Mouse (Mus musculus) myocyte (in vitro differentiated cells): Measurements from ENCODE around the gene Eya3. TPM values are rescaled to one million over a fixed set of nuclear protein-coding genes. Genes with fewer than 3 reads are reported as not detected.
A peak's percentile ranks its signal among the peaks of the same experiment; 100 is the strongest.

Experiments
- H3K27me3 ChIP-seq: one replicate; pipeline ENCODE4 v1.6.1; 2011; ENCODE audit not compliant: control insufficient read depth, insufficient read depth, insufficient read length
- H3K36me3 ChIP-seq: one replicate; pipeline ENCODE4 v1.6.1; 2011; ENCODE audit not compliant: control insufficient read depth, insufficient read depth
- H3K4me2 ChIP-seq: one replicate; pipeline ENCODE4 v1.6.1; 2011; ENCODE audit warnings: low read depth, control low read depth
- H3K4me3 ChIP-seq: one replicate; pipeline ENCODE4 v1.5.1; 2011; ENCODE audit warnings: mild to moderate bottlenecking, control low read depth, moderate library complexity
- H3K79me2 ChIP-seq: one replicate; pipeline ENCODE4 v1.6.1; 2011; ENCODE audit not compliant: control insufficient read depth, insufficient read depth
- H3ac ChIP-seq: one replicate; pipeline ENCODE4 v1.6.1; 2011; ENCODE audit not compliant: control insufficient read depth, insufficient read length
- CEBPB ChIP-seq: IDR thresholded peaks from 2 replicates; pipeline ENCODE4 v1.6.1; 2011; ENCODE audit warnings: mild to moderate bottlenecking, moderate library complexity; ENCODE audit not compliant: poor library complexity, insufficient read depth, severe bottlenecking
- E2F4 ChIP-seq: IDR thresholded peaks from one replicate; pipeline ENCODE4 v1.6.1; 2011; ENCODE audit warnings: mild to moderate bottlenecking, control low read depth, moderate library complexity; ENCODE audit not compliant: insufficient read depth
- MAX ChIP-seq: IDR thresholded peaks from one replicate; pipeline ENCODE4 v1.6.1; 2011; ENCODE audit warnings: low read depth, mild to moderate bottlenecking, control low read depth
- MYOD1 ChIP-seq, 3 experiments: IDR thresholded peaks; one replicate each; pipeline ENCODE4 v1.6.1; 2011; ENCODE audit warnings: control low read depth in 2 of 3, low read depth in 2 of 3, mild to moderate bottlenecking in 2 of 3, moderate library complexity in 1 of 3; ENCODE audit not compliant: insufficient read length in 2 of 3, control insufficient read depth in 1 of 3
- MYOG ChIP-seq, 3 experiments: IDR thresholded peaks; one replicate each; pipeline ENCODE4 v1.6.1; 2011; ENCODE audit warnings: control low read depth in 2 of 3, low read depth in 2 of 3, mild to moderate bottlenecking in 2 of 3; ENCODE audit not compliant: insufficient read length in 2 of 3, control insufficient read depth in 1 of 3, insufficient read depth in 1 of 3
- POLR2A ChIP-seq: IDR thresholded peaks from one replicate; pipeline ENCODE4 v1.6.1; 2011; ENCODE audit warnings: low read depth, mild to moderate bottlenecking, control low read depth, moderate library complexity; ENCODE audit not compliant: insufficient read length
- POLR2AphosphoS2 ChIP-seq: IDR thresholded peaks from one replicate; pipeline ENCODE4 v1.6.1; 2011; ENCODE audit warnings: low read depth, control low read depth; ENCODE audit not compliant: insufficient read length
- REST ChIP-seq: IDR thresholded peaks from one replicate; pipeline ENCODE4 v1.6.1; 2011; ENCODE audit warnings: mild to moderate bottlenecking, control low read depth, moderate library complexity; ENCODE audit not compliant: insufficient read depth, insufficient read length
- SRF ChIP-seq: IDR thresholded peaks from one replicate; pipeline ENCODE4 v1.6.1; 2011; ENCODE audit warnings: low read depth; ENCODE audit not compliant: control insufficient read depth, insufficient read length
- TCF12 ChIP-seq: IDR thresholded peaks from one replicate; pipeline ENCODE4 v1.6.1; 2011; ENCODE audit warnings: mild to moderate bottlenecking, control low read depth; ENCODE audit not compliant: poor library complexity, insufficient read depth, severe bottlenecking
- TCF3 ChIP-seq: IDR thresholded peaks from one replicate; pipeline ENCODE4 v1.6.1; 2011; ENCODE audit warnings: low read depth, control low read depth; ENCODE audit not compliant: insufficient read length
- USF1 ChIP-seq: IDR thresholded peaks from one replicate; pipeline ENCODE4 v1.6.1; 2011; ENCODE audit warnings: low read depth, mild to moderate bottlenecking, control low read depth, moderate library complexity
- polyA plus RNA-seq: library from polyadenylated mRNA; unstranded; fragments of >200 nt; fragmentation: generic; extraction: Trizol; gene quantifications from one replicate; pipeline ENCODE4 v1.2.1, GENCODE M21; 2012; ENCODE audit warnings: missing spikeins

Eya3 gene
- polyA plus RNA-seq, 1 experiment, result 22.2 TPM

- H3K4me2 ChIP-seq, result no peak overlapping the region
- no peaks in the 10 kb centered on the region for H3K27me3 ChIP-seq
Measured at GRCm38 (mm10) chr4:132628830-132629229, 10.0 kb upstream of the Eya3 start.

DNA sequence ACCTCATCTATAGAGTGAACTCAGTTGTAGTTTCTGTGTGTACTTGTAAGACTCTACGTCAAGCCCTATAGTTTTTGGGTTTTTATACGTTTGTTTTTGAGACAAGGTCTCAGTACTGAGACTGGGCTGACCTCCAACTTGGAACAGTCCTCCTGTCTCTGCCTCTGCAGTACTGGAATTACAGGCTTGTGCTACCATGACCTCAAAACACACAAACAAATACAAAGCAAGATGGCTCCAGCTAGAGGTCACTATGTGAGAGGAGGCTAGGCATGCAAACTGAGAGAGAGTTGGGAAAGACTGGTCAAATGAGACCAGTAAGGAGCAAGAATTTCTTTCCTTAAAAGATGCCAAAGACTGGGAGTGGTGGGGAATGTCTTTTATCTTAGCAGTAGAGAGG lies 2.8 kb upstream of the Eya3 start:
- Histone ChIP-seq H3K36me3 (no peaks in the 10 kb centered on the region), H3ac (no peak overlapping the region), H3K4me3 (no peak overlapping the region), H3K4me2 (no peak overlapping the region), H3K79me2 (peaks cover 23% of the 10 kb centered on the region), H3K27me3 (no peaks in the 10 kb centered on the region)
- TF ChIP-seq POLR2AphosphoS2 (no peak), TCF3 (no peak), TCF12 (no peak), REST (no peak), POLR2A (no peak), MYOG (IDR thresholded peaks at IDR 0.05; ENCODE audit: control insufficient read depth in 1 of 3, insufficient read depth in 1 of 3, insufficient read length in 2 of 3, low read depth in 2 of 3) (no peak), MAX (no peak), SRF (no peak), E2F4 (no peak), USF1 (no peak), MYOD1 (IDR thresholded peaks at IDR 0.05; ENCODE audit: control insufficient read depth in 1 of 3, insufficient read length in 2 of 3, low read depth in 2 of 3) (no peak), CEBPB (no peak)

More at GRCm38 (mm10) chr4:132628830-132629229, 10.0 kb upstream of the Eya3 start:
- no peaks in the 10 kb centered on the region for H3K79me2 ChIP-seq
- no peak overlapping the region for H3ac ChIP-seq
- H3K36me3 ChIP-seq, result no peaks in the 10 kb centered on the region
- TF ChIP-seq MYOD1 (IDR thresholded peaks at IDR 0.05; ENCODE audit: control insufficient read depth in 1 of 3, insufficient read length in 2 of 3, low read depth in 2 of 3) (peak in 2 of 3 experiments; percentile 20 to 54), MAX (no peak), MYOG (IDR thresholded peaks at IDR 0.05; ENCODE audit: control insufficient read depth in 1 of 3, insufficient read depth in 1 of 3, insufficient read length in 2 of 3, low read depth in 2 of 3) (no peak)
- H3K4me3 ChIP-seq, result no peak overlapping the region

DNA sequence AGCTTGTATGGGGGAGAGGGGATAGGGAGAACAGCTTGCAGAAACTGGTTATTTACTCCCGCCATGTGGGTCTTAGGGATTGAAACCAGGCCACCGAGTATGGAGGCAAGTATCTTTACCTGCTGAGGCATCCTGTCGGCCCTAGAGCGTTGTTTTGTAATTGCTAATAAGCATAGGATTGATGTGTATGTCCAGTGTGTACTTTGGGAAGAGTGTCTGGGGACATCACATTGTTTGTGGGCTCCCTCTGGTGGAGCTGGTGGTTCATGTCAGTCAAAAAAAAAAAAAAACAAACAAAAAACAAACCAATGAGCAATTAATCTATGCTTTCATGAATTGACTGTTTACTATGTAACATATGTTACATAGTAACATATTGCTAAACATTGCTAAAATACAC lies 2.2 kb upstream of the Eya3 start:
- H3K4me3 ChIP-seq, result no peak overlapping the region
- no peaks in the 10 kb centered on the region for H3K27me3 ChIP-seq
- no peak overlapping the region for H3K4me2 ChIP-seq
- H3K36me3 ChIP-seq, result no peaks in the 10 kb centered on the region
- TF ChIP-seq E2F4 (no peak), TCF3 (no peak), TCF12 (no peak), MYOD1 (IDR thresholded peaks at IDR 0.05; ENCODE audit: control insufficient read depth in 1 of 3, insufficient read length in 2 of 3, low read depth in 2 of 3) (no peak), CEBPB (no peak), POLR2A (no peak), MYOG (IDR thresholded peaks at IDR 0.05; ENCODE audit: control insufficient read depth in 1 of 3, insufficient read depth in 1 of 3, insufficient read length in 2 of 3, low read depth in 2 of 3) (no peak), POLR2AphosphoS2 (no peak), USF1 (no peak), SRF (no peak), MAX (no peak), REST (no peak)
- H3K79me2 ChIP-seq, result peaks cover 27% of the 10 kb centered on the region
- no peak overlapping the region for H3ac ChIP-seq

- Histone ChIP-seq H3K4me3 (peak overlapping the region; percentile 87), H3K36me3 (peaks cover 13% of the 10 kb centered on the region), H3ac (peak overlapping the region; percentile 21), H3K79me2 (peaks cover 54% of the 10 kb centered on the region), H3K27me3 (no peaks in the 10 kb centered on the region), H3K4me2 (peak overlapping the region; percentile 97)
- TF ChIP-seq E2F4 (no peak), POLR2A (no peak), POLR2AphosphoS2 (no peak), REST (no peak), MAX (no peak), CEBPB (no peak), MYOD1 (IDR thresholded peaks at IDR 0.05; ENCODE audit: control insufficient read depth in 1 of 3, insufficient read length in 2 of 3, low read depth in 2 of 3) (peak in 2 of 3 experiments; percentile 63 to 74), MYOG (IDR thresholded peaks at IDR 0.05; ENCODE audit: control insufficient read depth in 1 of 3, insufficient read depth in 1 of 3, insufficient read length in 2 of 3, low read depth in 2 of 3) (peak in 2 of 3 experiments; percentile 8 to 46)
Measured at GRCm38 (mm10) chr4:132639191-132639713, 465 bp downstream of the Eya3 start.

DNA sequence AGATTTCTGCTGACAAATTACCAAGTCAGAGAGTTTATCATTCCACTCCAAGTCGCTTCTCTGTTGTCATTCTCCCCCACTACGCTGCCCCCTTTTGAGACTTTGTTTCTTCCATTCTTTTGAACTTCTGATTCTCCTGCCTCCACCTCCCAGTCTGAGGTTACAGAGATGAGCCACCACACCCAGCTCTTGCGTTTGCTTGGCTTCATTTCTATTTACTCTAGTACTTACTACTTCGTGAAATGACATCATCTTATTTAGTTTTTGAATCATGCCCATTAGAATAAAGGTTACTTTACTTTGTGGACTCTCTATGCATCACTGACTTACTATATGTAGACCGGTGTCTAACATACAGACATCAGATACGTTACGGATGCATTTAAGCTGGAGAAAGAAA lies 8.7 kb downstream of the Eya3 start:
- TF ChIP-seq USF1, result no peak
- no peak for TF ChIP-seq MAX
- TF ChIP-seq TCF12, result no peak
- TF ChIP-seq POLR2A, result no peak

More for the DNA sequence above, 8.7 kb downstream of the Eya3 start:
- Histone ChIP-seq H3K27me3 (no peaks in the 10 kb centered on the region), H3K36me3 (peaks cover 4% of the 10 kb centered on the region), H3K4me3 (no peak overlapping the region), H3ac (no peak overlapping the region), H3K4me2 (no peak overlapping the region), H3K79me2 (peaks cover 94% of the 10 kb centered on the region)
